Mouse (Mus musculus): ENCODE measurements around the gene Paf1. TPM values are rescaled to one million over a fixed set of nuclear protein-coding genes. Genes with fewer than 3 reads are reported as not detected.
A peak's percentile ranks its signal among the peaks of the same experiment; 100 is the strongest.

The Paf1 gene
- polyA plus RNA-seq, 1 experiment: 82.5 TPM

DNA sequence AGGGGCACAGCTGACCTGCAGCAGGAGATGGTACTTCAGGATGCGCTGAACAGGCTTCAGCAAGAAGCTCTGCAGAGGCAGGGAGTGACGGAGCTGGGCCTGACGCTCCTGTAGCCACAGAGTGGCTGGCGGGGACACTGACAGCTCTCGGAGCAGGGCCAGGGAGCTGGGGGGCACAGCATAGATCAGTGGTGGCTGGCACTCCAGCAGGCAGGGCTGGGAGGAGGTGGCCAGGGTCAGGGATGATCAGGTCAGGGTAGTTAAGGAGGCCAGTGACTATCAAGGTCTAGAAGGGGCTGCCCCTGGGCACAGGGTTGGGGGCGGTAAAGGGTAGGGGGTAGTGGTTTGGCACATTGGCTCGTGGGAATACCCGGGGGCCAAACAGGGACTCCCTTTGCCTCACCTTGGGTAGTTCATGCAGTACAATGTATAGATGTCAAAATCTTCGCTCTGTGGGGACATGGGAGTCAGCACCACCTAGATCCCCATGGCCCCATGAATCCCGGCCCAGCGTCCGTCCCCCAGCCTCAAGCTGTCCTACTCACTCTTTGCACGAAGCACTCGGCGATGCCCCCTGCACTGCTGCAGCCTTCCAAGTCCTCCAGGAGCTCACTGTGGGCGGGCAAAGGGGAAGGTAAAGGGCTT, 24.4 kb upstream of the Paf1 start:
- TF ChIP-seq CTCF (IDR thresholded peaks at IDR 0.05; ENCODE audit: borderline replicate concordance, insufficient read depth, low read length) (no peak), POLR2A (IDR thresholded peaks at IDR 0.05; ENCODE audit: low read depth, low read length) (no peak)
- Histone ChIP-seq H3K4me3 (ENCODE audit: insufficient read depth, low read length) (no peak overlapping the region), H3K4me1 (ENCODE audit: control insufficient read depth, insufficient read depth, low read length) (peaks cover 13% of the 10 kb centered on the region; the same call in 1 of the 2 replicates), H3K27ac (ENCODE audit: insufficient read depth, low read length) (no peak overlapping the region)

DNA sequence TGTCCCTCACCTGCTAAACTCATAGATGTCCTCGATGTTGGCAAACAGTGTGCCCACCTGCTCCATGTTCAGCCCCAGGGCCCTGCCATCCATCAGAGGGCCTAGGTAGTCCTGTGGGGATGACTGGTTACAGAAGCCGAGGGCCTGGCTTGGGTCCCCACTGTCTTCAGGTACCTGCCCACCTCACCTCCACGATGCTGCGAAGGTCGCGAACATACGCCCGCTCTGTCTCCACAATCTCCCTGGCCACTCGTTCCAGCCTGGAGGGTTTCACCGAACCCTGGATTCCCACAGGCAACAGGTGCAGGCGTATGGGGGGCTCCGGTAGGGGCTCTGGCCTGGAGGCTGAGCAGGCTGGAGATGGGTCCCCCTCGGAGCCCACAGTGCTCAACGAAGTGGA, 22.7 kb upstream of the Paf1 start:
- H3K4me1 ChIP-seq (ENCODE audit: control insufficient read depth, insufficient read depth, low read length): peaks cover 13% of the 10 kb centered on the region; the same call in 1 of the 2 replicates
- peak overlapping the region; percentile 97 for H3K4me3 ChIP-seq (ENCODE audit: insufficient read depth, low read length)
- H3K27ac ChIP-seq (ENCODE audit: insufficient read depth, low read length): no peak overlapping the region
- TF ChIP-seq CTCF (IDR thresholded peaks at IDR 0.05; ENCODE audit: borderline replicate concordance, insufficient read depth, low read length): no peak
- no peak for TF ChIP-seq POLR2A (IDR thresholded peaks at IDR 0.05; ENCODE audit: low read depth, low read length)

DNA sequence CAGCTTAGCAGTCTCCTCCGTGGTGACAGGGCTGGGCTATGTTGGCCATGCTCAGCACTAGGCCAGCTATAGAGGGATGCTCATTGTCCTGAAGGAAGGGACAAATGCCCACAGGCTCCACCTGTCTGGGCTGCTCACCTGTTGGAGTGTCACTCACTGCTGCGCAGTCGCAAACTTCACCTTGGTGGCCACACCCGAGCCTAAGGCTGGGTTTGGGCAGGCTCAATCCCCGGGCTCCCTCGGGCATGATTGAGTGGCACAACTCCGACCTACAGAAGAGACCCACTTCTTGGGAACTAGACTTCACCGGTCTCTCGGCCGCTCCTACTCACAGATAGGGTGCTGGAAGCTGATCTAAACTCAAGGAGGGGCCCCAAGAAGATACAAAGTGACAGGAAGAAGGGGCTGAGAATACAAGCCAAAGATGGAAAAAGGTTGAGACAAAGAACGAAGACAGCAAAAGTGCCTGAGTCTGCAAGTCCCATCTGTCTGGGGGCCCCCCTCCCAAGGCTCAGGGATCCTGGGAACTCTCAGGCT, 21.7 kb upstream of the Paf1 start:
- TF ChIP-seq POLR2A (IDR thresholded peaks at IDR 0.05; ENCODE audit: low read depth, low read length) (no peak), CTCF (IDR thresholded peaks at IDR 0.05; ENCODE audit: borderline replicate concordance, insufficient read depth, low read length) (no peak)
- H3K4me3 ChIP-seq (ENCODE audit: insufficient read depth, low read length): peak overlapping the region; percentile 97
- H3K4me1 ChIP-seq (ENCODE audit: control insufficient read depth, insufficient read depth, low read length): peaks cover 13% of the 10 kb centered on the region; the same call in 1 of the 2 replicates
- H3K27ac ChIP-seq (ENCODE audit: insufficient read depth, low read length): peak overlapping the region; percentile 55; the same call in 1 of the 2 replicates

DNA sequence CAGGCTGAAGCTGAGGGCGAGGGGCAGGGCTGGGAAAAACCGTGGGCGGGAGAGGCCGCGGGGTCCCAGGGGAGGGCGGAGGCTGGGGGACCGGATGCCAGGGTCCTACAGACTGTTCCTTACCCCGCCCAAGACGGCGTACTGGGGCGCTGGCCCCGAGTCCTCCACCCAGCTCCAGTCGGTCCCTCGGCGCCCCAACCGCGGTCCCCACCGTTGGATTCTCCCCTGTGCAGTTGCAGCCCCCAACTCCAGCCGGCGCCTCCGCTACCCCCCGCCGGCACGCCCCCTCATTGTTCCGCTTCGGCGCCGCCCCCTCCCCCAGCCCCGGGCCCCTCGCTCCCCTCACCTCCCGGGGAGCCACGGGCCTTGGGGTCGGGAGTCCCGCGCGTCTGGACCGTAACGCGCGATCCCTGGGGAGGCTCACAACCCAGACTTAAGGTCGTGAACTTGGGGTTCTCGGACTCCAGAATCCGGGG, 21.2 kb upstream of the Paf1 start:
- Histone ChIP-seq H3K27ac (ENCODE audit: insufficient read depth, low read length) (peak overlapping the region; percentile 96), H3K4me3 (ENCODE audit: insufficient read depth, low read length) (peak overlapping the region; percentile 97), H3K4me1 (ENCODE audit: control insufficient read depth, insufficient read depth, low read length) (peaks cover 13% of the 10 kb centered on the region; the same call in 1 of the 2 replicates)
- TF ChIP-seq CTCF (IDR thresholded peaks at IDR 0.05; ENCODE audit: borderline replicate concordance, insufficient read depth, low read length): no peak
- TF ChIP-seq POLR2A (IDR thresholded peaks at IDR 0.05; ENCODE audit: low read depth, low read length): peak; percentile 51; the same call in 1 of the 2 replicates

DNA sequence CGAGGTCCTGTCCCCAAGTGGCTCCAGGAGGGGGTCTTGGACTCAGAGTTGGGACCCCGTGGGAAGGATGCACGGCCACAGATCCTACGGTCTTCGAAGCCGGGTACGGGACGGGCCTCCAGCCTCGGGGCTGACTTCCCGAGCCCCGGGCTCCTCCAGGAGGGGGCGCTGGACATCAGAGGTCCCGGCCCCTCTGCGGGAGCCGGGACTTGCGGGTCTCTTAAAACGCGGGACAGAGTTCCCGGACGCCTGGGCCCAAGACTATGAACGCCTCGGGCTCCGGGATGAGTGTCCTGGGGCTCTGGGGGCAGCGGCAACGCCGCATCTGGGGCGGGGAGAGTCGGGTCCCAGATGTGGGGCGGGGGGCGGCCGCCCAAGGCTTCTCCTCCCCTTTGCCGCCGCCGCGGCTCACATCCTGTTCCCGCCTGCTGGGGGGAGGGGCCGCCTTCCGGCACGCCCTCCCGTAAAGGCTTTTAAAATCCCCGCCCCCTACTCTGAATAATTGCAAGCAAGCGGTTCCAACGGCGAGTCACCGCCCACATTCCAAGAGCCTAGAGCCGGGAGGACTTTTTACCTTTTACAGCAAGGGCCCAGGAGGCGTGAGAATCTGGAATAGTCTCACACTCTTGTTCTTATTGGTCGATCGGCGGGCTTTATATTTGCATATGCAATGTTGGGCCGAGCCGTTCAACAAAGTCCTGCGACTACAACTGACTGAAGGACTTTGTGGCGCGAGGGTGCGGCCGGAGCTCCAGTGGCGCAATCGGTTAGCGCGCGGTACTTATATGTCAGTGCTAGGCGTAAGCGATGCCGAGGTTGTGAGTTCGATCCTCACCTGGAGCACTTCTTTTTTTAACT, 20.3 kb upstream of the Paf1 start, which contains the start of gene Plekhg2:
Plekhg2 (minus strand) TSS at position 349 of the 858 bp plus-strand sequence.
- no peak for TF ChIP-seq CTCF (IDR thresholded peaks at IDR 0.05; ENCODE audit: borderline replicate concordance, insufficient read depth, low read length)
- TF ChIP-seq POLR2A (IDR thresholded peaks at IDR 0.05; ENCODE audit: low read depth, low read length): peak; percentile 82

DNA sequence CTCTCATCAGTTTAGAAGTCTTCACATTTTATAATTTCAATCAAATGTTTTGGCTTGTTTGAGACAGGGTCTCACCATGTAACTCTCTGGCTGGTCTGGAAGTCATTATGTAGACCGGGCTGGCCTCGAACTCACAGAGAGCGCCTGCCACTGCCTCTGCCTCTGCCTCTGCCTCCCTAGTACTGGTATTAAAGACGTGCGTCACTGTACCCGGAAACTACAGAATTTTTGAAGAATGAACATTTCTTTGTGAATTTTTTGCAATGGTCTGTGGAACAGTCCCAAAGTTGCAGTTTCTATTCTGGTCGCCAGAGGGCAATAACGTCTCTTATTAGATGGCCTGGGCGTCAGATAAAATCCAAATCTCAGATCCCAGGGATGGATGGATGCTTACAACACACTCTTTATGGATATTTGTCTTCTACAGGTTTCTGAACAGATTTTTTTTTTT, 19.6 kb upstream of the Paf1 start:
- no peak for TF ChIP-seq CTCF (IDR thresholded peaks at IDR 0.05; ENCODE audit: borderline replicate concordance, insufficient read depth, low read length)
- TF ChIP-seq POLR2A (IDR thresholded peaks at IDR 0.05; ENCODE audit: low read depth, low read length): no peak
- Histone ChIP-seq H3K27ac (ENCODE audit: insufficient read depth, low read length) (peak overlapping the region; percentile 87), H3K4me3 (ENCODE audit: insufficient read depth, low read length) (peak overlapping the region; percentile 17; the same call in 1 of the 2 replicates), H3K4me1 (ENCODE audit: control insufficient read depth, insufficient read depth, low read length) (peaks cover 13% of the 10 kb centered on the region; the same call in 1 of the 2 replicates)

More for the DNA sequence above, 20.3 kb upstream of the Paf1 start, which contains the start of gene Plekhg2:
- Histone ChIP-seq H3K4me1 (ENCODE audit: control insufficient read depth, insufficient read depth, low read length) (peaks cover 13% of the 10 kb centered on the region; the same call in 1 of the 2 replicates), H3K27ac (ENCODE audit: insufficient read depth, low read length) (peak within 1 kb of the TSS; percentile 96), H3K4me3 (ENCODE audit: insufficient read depth, low read length) (peak within 1 kb of the TSS; percentile 97)

DNA sequence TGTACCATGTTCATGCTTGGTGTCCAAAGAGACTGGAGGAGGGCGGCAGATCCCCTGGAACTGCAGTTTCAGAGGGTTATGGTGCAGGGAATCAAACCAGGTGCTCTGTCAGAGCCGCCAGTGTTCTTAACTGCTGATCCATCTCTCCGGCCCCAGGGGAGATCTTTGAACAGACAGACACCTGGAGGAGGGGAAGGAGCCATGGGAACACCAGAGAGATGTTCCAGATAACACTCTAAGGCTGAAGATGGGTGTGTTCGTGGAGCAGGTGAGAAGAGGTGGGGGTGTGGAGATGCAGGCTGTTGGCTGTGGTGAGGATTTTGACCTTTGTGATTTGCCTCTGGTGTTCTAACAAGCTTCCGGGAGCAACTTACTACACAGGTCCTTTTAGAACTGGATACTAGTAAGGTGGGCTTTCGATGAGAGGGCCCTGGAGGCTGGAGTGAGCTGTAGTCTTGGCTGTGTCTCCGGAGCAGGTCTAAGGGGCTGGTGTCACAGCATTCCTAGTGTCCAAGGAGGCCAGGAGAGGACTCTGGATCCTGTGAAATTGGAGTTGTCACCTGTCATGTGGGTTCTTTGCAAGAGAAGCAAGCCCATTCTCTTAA, 18.8 kb upstream of the Paf1 start:
- Histone ChIP-seq H3K27ac (ENCODE audit: insufficient read depth, low read length) (peak overlapping the region; percentile 15; the same call in 1 of the 2 replicates), H3K4me3 (ENCODE audit: insufficient read depth, low read length) (no peak overlapping the region), H3K4me1 (ENCODE audit: control insufficient read depth, insufficient read depth, low read length) (peaks cover 11% of the 10 kb centered on the region; the same call in 1 of the 2 replicates)
- no peak for TF ChIP-seq CTCF (IDR thresholded peaks at IDR 0.05; ENCODE audit: borderline replicate concordance, insufficient read depth, low read length)

DNA sequence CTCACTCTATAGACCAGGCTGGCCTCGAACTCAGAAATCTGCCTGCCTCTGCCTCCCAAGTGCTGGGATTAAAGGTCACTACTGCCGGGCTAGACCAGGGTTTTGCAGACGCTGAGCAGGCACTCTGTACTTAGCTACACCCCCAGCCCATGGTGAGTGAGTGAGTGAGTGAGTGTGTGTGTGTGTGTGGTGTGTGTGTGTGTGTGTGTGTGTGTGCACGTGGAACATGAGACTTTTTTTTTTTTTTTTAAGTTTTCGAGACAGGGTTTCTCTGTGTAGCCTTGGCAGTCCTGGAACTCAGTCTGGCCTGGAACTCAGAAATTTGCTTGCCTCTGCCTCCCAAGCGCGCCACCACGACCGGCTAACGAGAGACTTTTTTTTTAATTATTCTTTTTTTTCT, 18.1 kb upstream of the Paf1 start:
- Histone ChIP-seq H3K4me1 (ENCODE audit: control insufficient read depth, insufficient read depth, low read length) (peaks cover 8% of the 10 kb centered on the region; the same call in 1 of the 2 replicates), H3K4me3 (ENCODE audit: insufficient read depth, low read length) (no peak overlapping the region)
- TF ChIP-seq POLR2A (IDR thresholded peaks at IDR 0.05; ENCODE audit: low read depth, low read length) (no peak), CTCF (IDR thresholded peaks at IDR 0.05; ENCODE audit: borderline replicate concordance, insufficient read depth, low read length) (no peak)

More for the DNA sequence above, 18.1 kb upstream of the Paf1 start:
- H3K27ac ChIP-seq (ENCODE audit: insufficient read depth, low read length): peak overlapping the region; percentile 97
